Mouse (Mus musculus) lung, postnatal 0 days (tissue): ENCODE results near the gene Ncam1.

Experiments
- CTCF ChIP-seq: IDR thresholded peaks from 2 replicates; pipeline ENCODE4 v1.5.1; 2016; ENCODE audit warnings: antibody characterized with exemption, mild to moderate bottlenecking
- EP300 ChIP-seq: IDR thresholded peaks from 2 replicates; pipeline ENCODE4 v1.6.1; 2016; ENCODE audit warnings: antibody characterized with exemption, mild to moderate bottlenecking, control low read depth

GRCm38 (mm10) chr9:49734348-49735007 lies 64.2 kb downstream of the Ncam1 start:
- TF ChIP-seq CTCF: no peak
- TF ChIP-seq EP300: no peak
